Mouse (Mus musculus) monocyte, adult 59 days (primary cell): Measurements from ENCODE around the gene Hmgb4. TPM values are rescaled to one million over a fixed set of nuclear protein-coding genes. Genes with fewer than 3 reads are reported as not detected.

Experiments
- total RNA-seq, 2 experiments: library from RNA; stranded (reverse); gene quantifications; one replicate each; pipeline ENCODE4 v1.2.4; 2023

The Hmgb4 gene
- not detected for total RNA-seq

DNA sequence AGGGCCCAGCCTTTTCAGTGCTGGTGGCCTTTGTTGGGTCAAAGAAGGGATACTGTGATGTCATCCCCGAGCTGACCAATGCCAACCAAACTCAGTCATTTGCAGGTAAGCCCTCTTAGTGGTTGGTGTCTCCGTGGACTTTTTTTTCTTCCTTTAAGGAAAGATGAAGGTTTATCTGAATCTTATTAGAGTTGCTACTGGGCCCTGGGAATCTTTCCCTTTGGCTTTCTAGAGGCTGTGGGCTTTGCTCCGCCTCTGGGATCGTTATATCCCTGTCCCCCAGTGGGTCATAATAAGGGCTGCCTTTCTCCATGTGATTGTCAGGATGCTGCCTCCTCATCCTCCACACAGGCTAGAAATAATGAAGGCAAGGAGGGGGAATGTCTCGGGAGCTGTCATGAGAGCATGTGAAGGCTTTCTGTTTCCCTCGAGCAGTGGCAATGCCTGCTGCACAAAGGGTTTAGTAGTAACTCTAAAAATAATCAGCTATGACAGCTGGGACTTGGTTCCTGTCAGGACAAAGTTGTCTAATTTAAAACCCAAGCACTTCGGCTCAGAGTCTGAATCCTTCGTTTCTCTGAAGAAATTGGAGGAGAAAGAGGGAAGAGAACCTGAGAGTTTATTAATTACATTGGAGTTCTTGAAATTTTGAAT, at the start of gene Hmgb4:
Hmgb4 (minus strand) TSS at position 51 of the 654 bp plus-strand sequence.

